Mouse (Mus musculus) intestine, postnatal 0 days (tissue): ENCODE results near the gene Ddx55. TPM values are rescaled to one million over a fixed set of nuclear protein-coding genes. Genes with fewer than 3 reads are reported as not detected.
A peak's percentile ranks its signal among the peaks of the same experiment; 100 is the strongest.
"Not testable (repeated sequence)": the region's sequence is repeated elsewhere in the genome, so short reads cannot be mapped to it uniquely, and the experiment has no call there.

Source experiments
- ATAC-seq: fragments of 200-750 bp; cut with Nextera tagmentation; 2 replicates; pipeline ENCODE4 v1.8.0; 2017; ENCODE audit warnings: mild to moderate bottlenecking, moderate TSS enrichment, moderate library complexity
- H3K27ac ChIP-seq: fragments of 300-500 bp; sonication (generic); 2 replicates; pipeline ENCODE4 v1.5.1; 2014; ENCODE audit warnings: mild to moderate bottlenecking, low read depth, low read length, moderate library complexity
- H3K27me3 ChIP-seq: fragments of 300-500 bp; sonication (generic); replicated peaks from 2 replicates; pipeline ENCODE4 v1.6.1; 2014; ENCODE audit warnings: low read length, mixed read lengths; ENCODE audit not compliant: control insufficient read depth, insufficient read depth
- H3K36me3 ChIP-seq: fragments of 300-500 bp; sonication (generic); 2 replicates; pipeline ENCODE4 v1.6.1; 2014; ENCODE audit warnings: mild to moderate bottlenecking, moderate library complexity; ENCODE audit not compliant: control insufficient read depth, insufficient read depth
- H3K4me1 ChIP-seq: fragments of 300-500 bp; sonication (generic); replicated peaks from 2 replicates; pipeline ENCODE4 v1.6.1; 2014; ENCODE audit warnings: antibody characterized with exemption, low read length, mixed read lengths; ENCODE audit not compliant: control insufficient read depth, insufficient read depth
- H3K4me2 ChIP-seq: fragments of 300-500 bp; sonication (generic); replicated peaks from 2 replicates; pipeline ENCODE4 v1.6.1; 2014; ENCODE audit warnings: low read depth, mild to moderate bottlenecking, moderate library complexity
- H3K4me3 ChIP-seq: fragments of 300-500 bp; sonication (generic); 2 replicates; pipeline ENCODE4 v1.5.1; 2014; ENCODE audit warnings: low read depth, low read length
- H3K9ac ChIP-seq: fragments of 300-500 bp; sonication (generic); 2 replicates; pipeline ENCODE4 v1.6.1; 2014; ENCODE audit warnings: mild to moderate bottlenecking, low read depth, low read length
- H3K9me3 ChIP-seq: fragments of 300-500 bp; sonication (generic); 2 replicates; pipeline ENCODE4 v1.6.1; 2016; ENCODE audit warnings: mixed run types; ENCODE audit not compliant: control insufficient read depth
- CTCF ChIP-seq: sonication (generic); IDR thresholded peaks from 2 replicates; pipeline ENCODE4 v1.5.1; 2016; ENCODE audit warnings: low read depth, mild to moderate bottlenecking, control low read depth, antibody characterized with exemption, moderate library complexity
- WGBS: fragments of 180-500 bp; shearing (Covaris S2); extraction: QIAGEN DNeasy Blood & Tissue Kit; methylation state at CpG from one replicate; pipeline ENCODE4 v1.1.7; 2014; 5-methylcytosine and 5-hydroxymethylcytosine counted together
- polyA plus RNA-seq: library from polyadenylated mRNA; unstranded; fragments of >200 nt; fragmentation: Nextera tagmentation; extraction: Ambion mirVana; gene quantifications from 2 replicates; pipeline ENCODE4 v1.2.1, GENCODE M21; 2015

Ddx55 gene
- polyA plus RNA-seq, 1 experiment from 2014 or later: 6.3 TPM

DNA sequence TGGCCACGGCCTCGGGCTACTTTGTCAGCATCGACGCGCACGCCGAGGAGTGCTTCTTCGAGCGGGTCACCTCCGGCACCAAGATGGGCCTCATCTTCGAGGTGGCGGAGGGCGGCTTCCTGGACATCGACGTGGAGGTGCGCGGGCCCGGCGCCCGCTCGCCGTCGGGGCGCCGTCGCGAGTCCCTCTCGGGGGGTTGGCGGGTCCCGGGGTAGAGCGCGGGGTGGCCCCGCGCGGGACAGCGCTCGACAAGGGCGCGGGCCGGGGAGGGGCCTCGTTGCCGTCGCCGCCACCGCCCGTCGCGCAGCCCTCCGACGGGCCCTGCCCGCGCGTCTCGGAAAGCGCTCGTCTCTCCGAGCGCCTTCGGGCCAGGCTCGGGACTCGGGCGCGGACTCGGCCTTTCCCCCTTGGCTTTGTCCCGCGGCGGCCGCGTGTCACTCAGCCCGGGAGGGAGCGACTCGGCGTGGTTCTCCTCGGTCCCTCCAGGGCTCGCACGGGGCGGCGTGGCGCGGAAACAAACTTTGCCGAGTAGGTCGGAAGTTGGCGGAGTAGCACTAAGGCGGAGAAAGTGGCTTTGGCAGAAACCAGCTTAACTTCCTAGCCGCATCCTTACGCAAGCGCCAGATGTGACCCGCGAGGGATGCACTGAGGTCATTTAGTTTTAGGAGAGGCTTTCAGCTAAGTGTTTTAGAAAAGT, 11.6 kb upstream of the Ddx55 start:
- ATAC-seq: peak; percentile 83
- Histone ChIP-seq H3K27ac (peak overlapping the region; percentile 96), H3K4me1 (no peaks in the 10 kb centered on the region), H3K27me3 (no peaks in the 10 kb centered on the region), H3K9ac (peak overlapping the region; percentile 66), H3K4me3 (peak overlapping the region; percentile 66), H3K9me3 (no peaks in the 10 kb centered on the region), H3K36me3 (peaks cover 33% of the 10 kb centered on the region), H3K4me2 (peak overlapping the region; percentile 66)
- under 1% methylated on average over 68 of the region's 89 CpGs for WGBS
- TF ChIP-seq CTCF: no peak

DNA sequence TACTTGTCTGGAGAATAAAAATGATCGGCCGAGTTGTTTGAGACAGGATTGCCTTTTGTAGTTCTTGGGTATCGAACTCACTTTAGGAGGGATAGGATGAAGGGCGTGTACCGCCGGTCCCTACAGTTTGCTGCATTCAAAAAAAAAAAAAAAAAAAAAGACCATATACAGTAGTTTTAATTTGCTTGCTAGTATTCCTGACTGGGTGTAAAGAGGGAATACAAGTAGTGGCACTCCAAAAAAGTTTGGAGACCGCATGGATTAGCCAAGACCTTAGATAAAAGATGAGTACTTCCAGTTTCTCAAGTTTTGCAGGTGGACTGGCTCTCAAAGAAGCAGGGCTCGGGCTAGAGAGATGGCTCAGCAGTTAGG, 11.1 kb upstream of the Ddx55 start:
- Histone ChIP-seq H3K4me2 (peak overlapping the region; percentile 66), H3K9ac (peak overlapping the region; percentile 66), H3K4me1 (no peaks in the 10 kb centered on the region), H3K27ac (peak overlapping the region; percentile 96; the same call in 1 of the 2 replicates), H3K9me3 (no peaks in the 10 kb centered on the region), H3K27me3 (no peaks in the 10 kb centered on the region), H3K36me3 (peaks cover 39% of the 10 kb centered on the region), H3K4me3 (peak overlapping the region; percentile 66)
- WGBS: 9% methylated on average over 8 of the region's 8 CpGs
- no peak for TF ChIP-seq CTCF
- no peak for ATAC-seq

GRCm38 (mm10) chr5:124550737-124551136, 1.9 kb upstream of the Ddx55 start:
- H3K9me3 ChIP-seq, H3K27me3 ChIP-seq, H3K4me1 ChIP-seq, ATAC-seq, H3K4me2 ChIP-seq, H3K27ac ChIP-seq, H3K9ac ChIP-seq, H3K4me3 ChIP-seq: not testable (repeated sequence)
- peaks cover 38% of the 10 kb centered on the region for H3K36me3 ChIP-seq
- WGBS: 69% methylated on average over 4 of the region's 4 CpGs

GRCm38 (mm10) chr5:124551349-124552093, 1.1 kb upstream of the Ddx55 start:
- H3K27me3 ChIP-seq, H3K9me3 ChIP-seq, H3K4me1 ChIP-seq, ATAC-seq, H3K9ac ChIP-seq, H3K27ac ChIP-seq: not testable (repeated sequence)
- peak; percentile 15; the same call in 1 of the 2 replicates for TF ChIP-seq CTCF
- WGBS: 29% methylated on average over 5 of the region's 5 CpGs
- peaks cover 38% of the 10 kb centered on the region for H3K36me3 ChIP-seq
- H3K4me2 ChIP-seq: peak overlapping the region; percentile 81
- H3K4me3 ChIP-seq: peak overlapping the region; percentile 88

DNA sequence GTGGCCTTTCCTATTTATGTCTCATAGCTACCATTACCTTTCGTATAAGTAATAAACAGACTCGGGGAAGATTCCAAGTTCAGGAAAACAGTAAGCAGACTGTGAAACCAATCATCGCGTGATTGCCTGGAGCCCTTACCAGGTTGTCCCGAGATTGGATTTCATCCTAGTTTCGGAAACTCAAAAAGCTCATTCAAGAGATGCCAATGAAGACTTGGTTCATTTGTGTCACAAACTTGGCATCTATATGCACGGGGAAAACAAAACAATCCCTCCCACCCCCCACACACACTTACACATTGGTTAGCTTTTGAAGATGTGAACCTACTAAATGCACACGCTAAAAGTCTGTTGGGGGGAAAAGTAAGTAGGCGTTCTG, 581 bp upstream of the Ddx55 start:
- WGBS: 6% methylated on average over 9 of the region's 9 CpGs
- Histone ChIP-seq H3K27ac (peak overlapping the region; percentile 67), H3K4me1 (no peaks in the 10 kb centered on the region), H3K4me3 (peak overlapping the region; percentile 88), H3K27me3 (no peaks in the 10 kb centered on the region), H3K9ac (peak overlapping the region; percentile 70; the same call in 1 of the 2 replicates), H3K9me3 (no peaks in the 10 kb centered on the region), H3K4me2 (peak overlapping the region; percentile 81), H3K36me3 (peaks cover 38% of the 10 kb centered on the region)
- no peak for ATAC-seq
- TF ChIP-seq CTCF: no peak

GRCm38 (mm10) chr5:124553607-124554006, 943 bp downstream of the Ddx55 start:
- 64% methylated on average over 6 of the region's 6 CpGs for WGBS
- Histone ChIP-seq H3K36me3 (peaks cover 39% of the 10 kb centered on the region), H3K9ac (0 out of 2 replicates have a peak overlapping the region, but pooled peaks have one; percentile 70), H3K4me3 (peak overlapping the region; percentile 88), H3K4me2 (peak overlapping the region; percentile 81), H3K4me1 (no peaks in the 10 kb centered on the region), H3K27ac (no peak overlapping the region), H3K27me3 (no peaks in the 10 kb centered on the region), H3K9me3 (no peaks in the 10 kb centered on the region)
- ATAC-seq: no peak
- no peak for TF ChIP-seq CTCF
